Mouse (Mus musculus) thymus, adult 2 months (tissue): ENCODE data around the gene Frmd4a. TPM values are rescaled to one million over a fixed set of nuclear protein-coding genes. Genes with fewer than 3 reads are reported as not detected.

ENCODE experiments used
- DNase-seq: peaks from one replicate; pipeline ENCODE4 v3.0.0; 2021
- H3K27ac ChIP-seq: fragments of 200-500 bp; 2 replicates; pipeline ENCODE4 v1.5.1; 2012; ENCODE audit warnings: low read length, control low read depth; ENCODE audit not compliant: control insufficient read depth, insufficient read depth
- H3K27me3 ChIP-seq: fragments of 200-500 bp; 2 replicates; pipeline ENCODE4 v1.6.1; 2012; ENCODE audit warnings: mild to moderate bottlenecking, low read length, moderate library complexity, mixed read lengths; ENCODE audit not compliant: control insufficient read depth, insufficient read depth
- H3K36me3 ChIP-seq: fragments of 200-500 bp; 2 replicates; pipeline ENCODE4 v1.6.1; 2012; ENCODE audit warnings: mild to moderate bottlenecking, low read length, moderate library complexity; ENCODE audit not compliant: control insufficient read depth, insufficient read depth
- H3K4me1 ChIP-seq: fragments of 200-500 bp; replicated peaks from 2 replicates; pipeline ENCODE4 v1.6.1; 2012; ENCODE audit warnings: low read length; ENCODE audit not compliant: control insufficient read depth, insufficient read depth
- H3K4me3 ChIP-seq: fragments of 200-500 bp; 2 replicates; pipeline ENCODE4 v1.5.1; 2012; ENCODE audit warnings: mild to moderate bottlenecking, low read length, control low read depth, moderate library complexity; ENCODE audit not compliant: control insufficient read depth, insufficient read depth
- CTCF ChIP-seq: fragments of 200-500 bp; IDR thresholded peaks from 2 replicates; pipeline ENCODE4 v1.5.1; 2012; ENCODE audit warnings: mild to moderate bottlenecking, control low read depth, low read length, moderate library complexity, borderline replicate concordance; ENCODE audit not compliant: control insufficient read depth, poor library complexity, insufficient read depth; ENCODE audit errors: extremely low read depth
- POLR2A ChIP-seq: fragments of 200-500 bp; IDR thresholded peaks from 2 replicates; pipeline ENCODE4 v1.6.1; 2012; ENCODE audit warnings: mild to moderate bottlenecking, low read length, control low read depth, moderate library complexity; ENCODE audit not compliant: control insufficient read depth, poor library complexity, insufficient read depth; ENCODE audit errors: extremely low read depth
- WGBS: fragments of 180-500 bp; shearing (Covaris S2); methylation state at CpG from one replicate; pipeline ENCODE4 v1.1.7; 2018; 5-methylcytosine and 5-hydroxymethylcytosine counted together
- polyA plus RNA-seq: library from polyadenylated mRNA; depleted of rRNA; stranded (reverse); fragments of >200 nt; gene quantifications from 2 replicates; pipeline ENCODE4 v1.2.3, GENCODE M21; 2012

Frmd4a gene
- polyA plus RNA-seq, 1 experiment: 17.5 TPM

DNA sequence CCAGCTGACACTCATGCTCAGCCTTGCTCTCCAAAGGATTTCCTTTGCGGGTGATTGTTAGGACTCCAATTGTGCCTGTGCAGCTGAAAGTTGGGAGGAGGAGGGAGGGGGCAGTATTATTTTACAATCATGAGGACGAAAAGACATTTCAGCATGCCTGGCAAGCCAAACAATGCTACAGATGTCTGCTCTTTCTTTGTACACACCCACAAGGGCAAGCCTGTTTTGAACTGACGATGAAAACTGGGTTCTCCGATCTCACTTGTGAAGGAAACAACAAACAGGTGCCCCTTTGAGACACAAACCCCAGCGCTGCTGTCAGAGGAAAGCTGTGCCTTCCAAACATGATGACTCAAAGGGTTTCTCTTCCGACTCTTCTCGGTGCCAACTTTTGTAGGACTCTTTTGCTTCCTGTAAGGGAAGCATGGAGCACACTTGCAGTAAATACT is 410.9 kb downstream of the Frmd4a start:
- no peak overlapping the region for H3K27ac ChIP-seq
- H3K27me3 ChIP-seq: no peaks in the 10 kb centered on the region
- no peak overlapping the region for H3K4me3 ChIP-seq
- no peaks in the 10 kb centered on the region for H3K36me3 ChIP-seq
- H3K4me1 ChIP-seq: no peaks in the 10 kb centered on the region
- 47% methylated on average over 7 of the region's 7 CpGs for WGBS
- TF ChIP-seq POLR2A: no peak
- no peak for TF ChIP-seq CTCF
- no peak for DNase-seq

DNA sequence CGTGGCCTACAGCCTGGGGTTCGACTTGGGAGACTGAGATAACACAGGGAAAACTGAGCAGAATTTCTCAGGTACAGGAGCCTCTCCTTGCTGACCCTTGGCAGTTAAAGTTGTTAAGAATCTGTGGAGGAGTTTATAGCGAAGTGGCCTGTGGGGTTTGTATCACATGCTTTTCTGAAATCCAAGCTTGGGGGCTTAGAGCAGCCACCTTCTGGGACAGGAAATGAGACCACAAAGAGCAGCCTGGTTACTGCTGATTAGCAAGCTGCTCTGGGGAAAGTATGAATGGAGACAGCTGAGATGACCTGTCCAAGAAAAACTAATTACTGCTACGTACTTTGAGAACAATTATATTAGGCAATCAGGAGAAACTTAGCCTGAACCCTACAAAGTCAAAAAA is 415.6 kb downstream of the Frmd4a start:
- H3K36me3 ChIP-seq: no peaks in the 10 kb centered on the region
- no peak overlapping the region for H3K27ac ChIP-seq
- no peak overlapping the region for H3K4me3 ChIP-seq
- H3K4me1 ChIP-seq: no peaks in the 10 kb centered on the region
- no peak for DNase-seq
- TF ChIP-seq POLR2A: no peak
- TF ChIP-seq CTCF: no peak
- H3K27me3 ChIP-seq: no peaks in the 10 kb centered on the region
- WGBS: 27% methylated on average over 4 of the region's 4 CpGs

DNA sequence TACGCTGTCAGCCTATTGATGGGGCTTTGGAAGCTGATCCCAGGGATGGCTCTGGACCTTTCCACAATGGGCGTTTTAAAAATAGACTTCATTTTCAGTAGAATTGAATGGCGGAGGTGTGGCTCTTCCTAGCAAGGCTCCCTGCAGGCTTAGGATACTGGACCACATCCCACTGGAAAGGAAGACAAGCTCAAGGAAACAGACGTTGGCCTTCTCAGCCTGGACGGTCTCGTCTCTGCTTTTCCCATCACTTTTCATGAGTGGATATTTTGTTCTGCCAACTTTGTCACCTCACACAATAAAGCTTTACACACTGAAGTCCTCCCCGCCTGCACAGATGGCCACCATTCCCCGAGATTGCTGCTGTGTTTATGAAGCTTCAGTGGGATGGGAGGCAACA is 417.5 kb downstream of the Frmd4a start:
- no peak for DNase-seq
- H3K4me1 ChIP-seq: no peaks in the 10 kb centered on the region
- WGBS: 80% methylated on average over 8 of the region's 8 CpGs
- TF ChIP-seq POLR2A (no peak), CTCF (no peak)
- no peaks in the 10 kb centered on the region for H3K27me3 ChIP-seq
- no peak overlapping the region; the same call in 1 of the 2 replicates for H3K27ac ChIP-seq
- H3K4me3 ChIP-seq: no peak overlapping the region
- H3K36me3 ChIP-seq: no peaks in the 10 kb centered on the region

- 95% methylated on average over 19 of the region's 19 CpGs for WGBS
- no peak for DNase-seq
- H3K27ac ChIP-seq: no peak overlapping the region
- no peak overlapping the region for H3K4me3 ChIP-seq
- H3K27me3 ChIP-seq: no peaks in the 10 kb centered on the region
- H3K4me1 ChIP-seq: no peaks in the 10 kb centered on the region
- TF ChIP-seq CTCF (no peak), POLR2A (no peak)
- H3K36me3 ChIP-seq: no peaks in the 10 kb centered on the region
Measured at GRCm38 (mm10) chr2:4436361-4437231, 419.1 kb downstream of the Frmd4a start.

DNA sequence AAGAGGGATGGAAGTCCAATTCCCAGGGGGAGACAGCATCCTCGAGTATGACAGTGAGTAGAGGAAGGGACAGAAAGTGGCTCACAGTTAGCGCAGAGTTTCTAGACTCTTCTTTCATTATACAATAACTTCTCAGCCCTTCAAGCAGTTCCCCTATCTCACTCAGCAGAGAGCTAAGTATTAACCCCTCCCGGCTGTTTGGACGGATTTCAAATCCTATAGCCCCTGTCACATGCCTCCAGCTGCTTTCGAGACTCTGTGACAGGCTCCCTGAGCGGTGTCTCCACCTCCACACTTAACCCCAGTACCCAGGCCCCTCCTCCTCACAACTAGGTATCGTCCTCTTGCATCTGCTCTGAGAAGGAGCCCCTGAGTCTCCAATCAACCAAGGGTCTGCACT is 421.2 kb downstream of the Frmd4a start:
- Histone ChIP-seq H3K36me3 (no peaks in the 10 kb centered on the region), H3K4me3 (no peak overlapping the region), H3K27ac (no peak overlapping the region), H3K27me3 (no peaks in the 10 kb centered on the region), H3K4me1 (no peaks in the 10 kb centered on the region)
- no peak for TF ChIP-seq POLR2A
- TF ChIP-seq CTCF: no peak
- DNase-seq: no peak
- WGBS: 80% methylated on average over 7 of the region's 7 CpGs

- WGBS: 78% methylated on average over 4 of the region's 4 CpGs
- Histone ChIP-seq H3K4me3 (no peak overlapping the region), H3K27me3 (no peaks in the 10 kb centered on the region), H3K36me3 (no peaks in the 10 kb centered on the region), H3K4me1 (no peaks in the 10 kb centered on the region), H3K27ac (no peak overlapping the region)
- DNase-seq: no peak
- TF ChIP-seq CTCF (no peak), POLR2A (no peak)
Measured at GRCm38 (mm10) chr2:4439909-4440308, 422.4 kb downstream of the Frmd4a start.

DNA sequence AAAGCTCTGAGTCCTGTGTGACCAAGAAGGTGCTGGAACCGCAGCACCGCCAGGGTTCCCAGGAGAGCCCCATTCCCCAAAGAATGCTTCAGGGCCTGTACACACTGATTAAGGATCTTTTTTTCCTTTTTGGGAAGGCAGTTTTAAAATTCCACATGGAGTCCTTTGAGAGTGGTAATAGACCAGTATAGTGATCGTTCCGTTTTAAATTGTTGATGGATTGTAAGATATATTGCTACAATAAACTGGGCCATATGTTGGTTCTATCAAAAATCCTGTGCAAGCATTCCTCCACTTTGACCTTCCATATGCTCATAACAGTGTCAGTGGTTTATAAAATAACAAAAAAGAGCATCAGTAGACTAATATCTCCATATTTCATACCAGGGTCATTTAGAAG is 424.3 kb downstream of the Frmd4a start:
- Histone ChIP-seq H3K4me1 (no peaks in the 10 kb centered on the region), H3K36me3 (no peaks in the 10 kb centered on the region), H3K27me3 (no peaks in the 10 kb centered on the region), H3K27ac (no peak overlapping the region), H3K4me3 (no peak overlapping the region)
- TF ChIP-seq POLR2A (no peak), CTCF (no peak)
- DNase-seq: no peak
- WGBS: over 99% methylated on average over 4 of the region's 4 CpGs
